Mouse (Mus musculus) spleen, postnatal 36 days (tissue): ENCODE data around the gene Vcpkmt.

ENCODE experiments used
- DNase-seq, 2 experiments: peaks; one replicate each; pipeline ENCODE4 v3.0.0; 2022; ENCODE audit warnings: low spot score in 2 of 2, mixed read lengths in 1 of 2

The Vcpkmt gene

GRCm38 (mm10) chr12:69538362-69538950 is 44.4 kb downstream of the Vcpkmt start:
- DNase-seq, result peak; percentile 63 to 70

GRCm38 (mm10) chr12:69537675-69538361 is 45.0 kb downstream of the Vcpkmt start:
- DNase-seq, result peak; percentile 46 to 57

GRCm38 (mm10) chr12:69537243-69537674 is 45.6 kb downstream of the Vcpkmt start:
- no peak for DNase-seq

GRCm38 (mm10) chr12:69536616-69537242 is 46.1 kb downstream of the Vcpkmt start:
- no peak for DNase-seq

GRCm38 (mm10) chr12:69533237-69533636 is 49.6 kb downstream of the Vcpkmt start:
- no peak for DNase-seq

- DNase-seq, result no peak
Observed at GRCm38 (mm10) chr12:69532530-69532929, 50.3 kb downstream of the Vcpkmt start.

- no peak for DNase-seq
Observed at GRCm38 (mm10) chr12:69532091-69532490, 50.7 kb downstream of the Vcpkmt start.

GRCm38 (mm10) chr12:69529694-69530403 is 53.0 kb downstream of the Vcpkmt start:
- DNase-seq, result no peak

- no peak for DNase-seq
Observed at GRCm38 (mm10) chr12:69528275-69529032, 54.4 kb downstream of the Vcpkmt start.
